Mouse (Mus musculus): ENCODE measurements around the gene Nlgn3. TPM values are rescaled to one million over a fixed set of nuclear protein-coding genes. Genes with fewer than 3 reads are reported as not detected.

Nlgn3 gene
- total and polyA plus RNA-seq, 3 experiments: 0.04 to 0.76 (median 0.12) TPM

GRCm38 (mm10) chrX:101313625-101314359, 14.8 kb downstream of the Nlgn3 start:
- Histone ChIP-seq H3K4me2 (ENCODE audit: insufficient read depth, low read depth, poor library complexity, severe bottlenecking) (no peak overlapping the region), H3K4me1 (ENCODE audit: control insufficient read depth in 1 of 2, insufficient read depth in 2 of 2) (peaks cover 0 to 7% of the 10 kb centered on the region in 2 experiments; a peak in 1 of 4 replicates), H3K36me3 (replicated peaks in 1 of 2; ENCODE audit: control insufficient read depth in 1 of 2, insufficient read depth in 1 of 2, low read length in 1 of 2) (peaks cover 3 to 26% of the 10 kb centered on the region in 2 experiments), H3K27ac (ENCODE audit: insufficient read depth, low read depth) (no peak overlapping the region), H3K4me3 (replicated peaks in 1 of 3; ENCODE audit: low read depth in 2 of 3, low read length in 2 of 3, poor library complexity in 1 of 3) (no peak overlapping the region), H3K9me3 (replicated peaks; ENCODE audit: low read length) (no peaks in the 10 kb centered on the region), H3K27me3 (replicated peaks) (no peaks in the 10 kb centered on the region), H3K9ac (ENCODE audit: insufficient read depth, low read depth) (no peak overlapping the region), H3K79me2 (replicated peaks; ENCODE audit: control insufficient read depth, extremely low read depth, insufficient read depth, poor library complexity, severe bottlenecking) (no peaks in the 10 kb centered on the region)
- in situ Hi-C loops (cut with MboI; ENCODE audit: low pct_ligation_motif_present, low pct_unique_long_range_greater_than_20kb, low sequenced_read_pairs): no loop called here
- DNase-seq (ENCODE audit: extremely low read depth): peak; percentile 35
- dilution Hi-C loops (cut with MboI; ENCODE audit: extremely low pct_ligation_motif_present, extremely low pct_unique_long_range_greater_than_20kb, low sequenced_read_pairs): no loop called here
- TF ChIP-seq TBP (conservative IDR thresholded peaks at IDR 0.05; ENCODE audit: low read depth, low read length) (no peak), CHD1 (IDR thresholded peaks at IDR 0.05; ENCODE audit: low read depth, low read length) (no peak), UBTF (IDR thresholded peaks at IDR 0.05; ENCODE audit: low read depth, low read length) (no peak), IRF4 (IDR thresholded peaks at IDR 0.05; ENCODE audit: low read depth, low read length) (no peak), JUN (IDR thresholded peaks at IDR 0.05; ENCODE audit: insufficient read depth, low read depth, low read length) (no peak), USF2 (conservative IDR thresholded peaks at IDR 0.05; ENCODE audit: low read depth, low read length) (no peak), MAX (IDR thresholded peaks at IDR 0.05; ENCODE audit: low read length) (no peak), MAFK (IDR thresholded peaks at IDR 0.05; ENCODE audit: insufficient replicate concordance, low read length) (no peak), PAX5 (IDR thresholded peaks at IDR 0.05; ENCODE audit: low read length) (no peak), BHLHE40 (IDR thresholded peaks at IDR 0.05; ENCODE audit: low read depth, low read length) (no peak), KAT2A (IDR thresholded peaks at IDR 0.05; ENCODE audit: insufficient replicate concordance, low read length) (no peak), CHD2 (IDR thresholded peaks at IDR 0.05; ENCODE audit: low read length) (no peak), EP300 (IDR thresholded peaks at IDR 0.05; ENCODE audit: low read length) (no peak), NELFE (IDR thresholded peaks at IDR 0.05; ENCODE audit: low read depth, low read length) (no peak), JUND (conservative IDR thresholded peaks at IDR 0.05; ENCODE audit: low read depth, low read length) (no peak), ELF1 (IDR thresholded peaks at IDR 0.05; ENCODE audit: low read depth, low read length) (no peak), RAD21 (IDR thresholded peaks at IDR 0.05; ENCODE audit: low read depth, low read length) (no peak), HCFC1 (IDR thresholded peaks at IDR 0.05; ENCODE audit: low read depth, low read length) (no peak), POLR2A (IDR thresholded peaks at IDR 0.05; ENCODE audit: low read depth, low read length) (no peak)

GRCm38 (mm10) chrX:101319775-101320174, 20.8 kb downstream of the Nlgn3 start:
- Histone ChIP-seq H3K9ac (ENCODE audit: insufficient read depth, low read depth) (no peak overlapping the region), H3K27ac (ENCODE audit: insufficient read depth, low read depth) (no peak overlapping the region), H3K4me2 (ENCODE audit: insufficient read depth, low read depth, poor library complexity, severe bottlenecking) (no peak overlapping the region), H3K4me3 (replicated peaks in 1 of 3; ENCODE audit: low read depth in 2 of 3, low read length in 2 of 3, poor library complexity in 1 of 3) (no peak overlapping the region), H3K4me1 (ENCODE audit: control insufficient read depth in 1 of 2, insufficient read depth in 2 of 2) (no peaks in the 10 kb centered on the region), H3K36me3 (replicated peaks in 1 of 2; ENCODE audit: control insufficient read depth in 1 of 2, insufficient read depth in 1 of 2, low read length in 1 of 2) (peaks cover 2 to 30% of the 10 kb centered on the region in 2 experiments), H3K79me2 (replicated peaks; ENCODE audit: control insufficient read depth, extremely low read depth, insufficient read depth, poor library complexity, severe bottlenecking) (no peaks in the 10 kb centered on the region), H3K27me3 (replicated peaks) (no peaks in the 10 kb centered on the region), H3K9me3 (replicated peaks; ENCODE audit: low read length) (no peaks in the 10 kb centered on the region)
- in situ Hi-C loops (cut with MboI; ENCODE audit: low pct_ligation_motif_present, low pct_unique_long_range_greater_than_20kb, low sequenced_read_pairs) (no loop called here), dilution Hi-C loops (cut with MboI; ENCODE audit: extremely low pct_ligation_motif_present, extremely low pct_unique_long_range_greater_than_20kb, low sequenced_read_pairs) (no loop called here)
- TF ChIP-seq CTCF (conservative IDR thresholded peaks at IDR 0.05 in 1 of 2, IDR thresholded peaks at IDR 0.05 in 1 of 2; ENCODE audit: low read depth in 2 of 2, low read length in 2 of 2): no peak
- TF ChIP-seq PAX5 (IDR thresholded peaks at IDR 0.05; ENCODE audit: low read length): no peak
- no peak for TF ChIP-seq ETS1 (conservative IDR thresholded peaks at IDR 0.05; ENCODE audit: low read depth, low read length)
- TF ChIP-seq ELF1 (IDR thresholded peaks at IDR 0.05; ENCODE audit: low read depth, low read length): no peak
- TF ChIP-seq UBTF (IDR thresholded peaks at IDR 0.05; ENCODE audit: low read depth, low read length): no peak
- no peak for TF ChIP-seq USF1 (IDR thresholded peaks at IDR 0.05; ENCODE audit: low read depth, low read length)
- TF ChIP-seq TCF12 (IDR thresholded peaks at IDR 0.05; ENCODE audit: low read depth, low read length): no peak
- no peak for TF ChIP-seq USF2 (conservative IDR thresholded peaks at IDR 0.05; ENCODE audit: low read depth, low read length)
- TF ChIP-seq ZC3H11A (IDR thresholded peaks at IDR 0.05; ENCODE audit: low read depth, low read length): no peak
- no peak for TF ChIP-seq MAZ (IDR thresholded peaks at IDR 0.05; ENCODE audit: low read depth, low read length)
- TF ChIP-seq GABPA (IDR thresholded peaks at IDR 0.05; ENCODE audit: insufficient replicate concordance, low read depth, low read length): no peak
- TF ChIP-seq E2F4 (IDR thresholded peaks at IDR 0.05; ENCODE audit: insufficient replicate concordance, low read depth, low read length): no peak
- no peak for TF ChIP-seq BHLHE40 (IDR thresholded peaks at IDR 0.05; ENCODE audit: low read depth, low read length)
- no peak for TF ChIP-seq SMC3 (IDR thresholded peaks at IDR 0.05; ENCODE audit: low read depth, low read length)
- TF ChIP-seq MXI1 (IDR thresholded peaks at IDR 0.05; ENCODE audit: low read depth, low read length): no peak
- no peak for TF ChIP-seq MYC (IDR thresholded peaks at IDR 0.05; ENCODE audit: low read depth, low read length)
- TF ChIP-seq MEF2A (IDR thresholded peaks at IDR 0.05; ENCODE audit: borderline replicate concordance, low read depth, low read length): no peak
- TF ChIP-seq NELFE (IDR thresholded peaks at IDR 0.05; ENCODE audit: low read depth, low read length): no peak
- TF ChIP-seq TBP (conservative IDR thresholded peaks at IDR 0.05; ENCODE audit: low read depth, low read length): no peak
- DNase-seq (ENCODE audit: extremely low read depth): no peak
